Mouse (Mus musculus) forebrain, embryonic 16.5 days (tissue): Measurements from ENCODE around the gene Zfp580. TPM values are rescaled to one million over a fixed set of nuclear protein-coding genes. Genes with fewer than 3 reads are reported as not detected.

Source experiments
- ATAC-seq: fragments of 200-750 bp; cut with Nextera tagmentation; 2 replicates; pipeline ENCODE4 v1.8.0; 2017; ENCODE audit warnings: mild to moderate bottlenecking, moderate library complexity
- H3K27ac ChIP-seq: fragments of 300-500 bp; sonication (generic); 2 replicates; pipeline ENCODE4 v1.5.1; 2014; ENCODE audit warnings: low read length, control low read depth
- H3K27me3 ChIP-seq: fragments of 300-500 bp; sonication (generic); replicated peaks from 2 replicates; pipeline ENCODE4 v1.6.1; 2014; ENCODE audit warnings: low read length; ENCODE audit not compliant: control insufficient read depth, insufficient read depth
- H3K36me3 ChIP-seq: fragments of 300-500 bp; sonication (generic); 2 replicates; pipeline ENCODE4 v1.6.1; 2014; ENCODE audit not compliant: control insufficient read depth, insufficient read depth
- H3K4me1 ChIP-seq: fragments of 300-500 bp; sonication (generic); replicated peaks from 2 replicates; pipeline ENCODE4 v1.6.1; 2014; ENCODE audit warnings: low read length; ENCODE audit not compliant: control insufficient read depth, insufficient read depth
- H3K4me2 ChIP-seq: fragments of 300-500 bp; sonication (generic); 2 replicates; pipeline ENCODE4 v1.6.1; 2014; ENCODE audit warnings: mild to moderate bottlenecking, low read length, control low read depth
- H3K4me3 ChIP-seq: fragments of 300-500 bp; sonication (generic); replicated peaks from 2 replicates; pipeline ENCODE4 v1.5.1; 2014; ENCODE audit warnings: mild to moderate bottlenecking, low read length, control low read depth
- H3K9ac ChIP-seq: fragments of 300-500 bp; sonication (generic); replicated peaks from 2 replicates; pipeline ENCODE4 v1.6.1; 2014; ENCODE audit warnings: low read depth, low read length, control low read depth
- H3K9me3 ChIP-seq: fragments of 300-500 bp; sonication (generic); 2 replicates; pipeline ENCODE4 v1.6.1; 2016; ENCODE audit warnings: low read length; ENCODE audit not compliant: control insufficient read depth
- WGBS: fragments of 180-500 bp; shearing (Covaris S2); extraction: QIAGEN DNeasy Blood & Tissue Kit; methylation state at CpG from one replicate; pipeline ENCODE4 v1.1.7; 2014; 5-methylcytosine and 5-hydroxymethylcytosine counted together
- polyA plus RNA-seq: library from polyadenylated mRNA; unstranded; fragments of >200 nt; fragmentation: Nextera tagmentation; extraction: Ambion mirVana; gene quantifications from 2 replicates; pipeline ENCODE4 v1.2.1, GENCODE M21; 2015

Zfp580 gene
- polyA plus RNA-seq, 1 experiment from 2014 or later = 62.4 TPM

- Histone ChIP-seq H3K9me3 (no peaks in the 10 kb centered on the region), H3K4me3 (no peak overlapping the region), H3K4me2 (peak overlapping the region; percentile 82; the same call in 1 of the 2 replicates), H3K9ac (no peak overlapping the region), H3K27ac (no peak overlapping the region), H3K36me3 (no peaks in the 10 kb centered on the region), H3K4me1 (peaks cover 55% of the 10 kb centered on the region), H3K27me3 (peaks cover 26% of the 10 kb centered on the region)
- no peak for ATAC-seq
- 89% methylated on average over 12 of the region's 12 CpGs for WGBS
These were observed 8.1 kb downstream of the Zfp580 start for GRCm38 (mm10) chr7:5059421-5059820.

GRCm38 (mm10) chr7:5060239-5060731, 8.9 kb downstream of the Zfp580 start:
- H3K4me3 ChIP-seq = peak overlapping the region; percentile 83
- H3K9me3 ChIP-seq = no peaks in the 10 kb centered on the region
- 2% methylated on average over 27 of the region's 27 CpGs for WGBS
- peak overlapping the region; percentile 96 for H3K27ac ChIP-seq
- peaks cover 17% of the 10 kb centered on the region for H3K27me3 ChIP-seq
- H3K4me1 ChIP-seq = peaks cover 53% of the 10 kb centered on the region
- no peaks in the 10 kb centered on the region for H3K36me3 ChIP-seq
- ATAC-seq = no peak
- peak overlapping the region; percentile 82 for H3K4me2 ChIP-seq
- H3K9ac ChIP-seq = peak overlapping the region; percentile 71

GRCm38 (mm10) chr7:5060944-5061773, 9.8 kb downstream of the Zfp580 start:
- ATAC-seq = peak; percentile 90
- H3K27me3 ChIP-seq = peaks cover 9% of the 10 kb centered on the region
- H3K9ac ChIP-seq = peak overlapping the region; percentile 71
- peak overlapping the region; percentile 83 for H3K4me3 ChIP-seq
- H3K9me3 ChIP-seq = no peaks in the 10 kb centered on the region
- under 1% methylated on average over 60 of the region's 60 CpGs for WGBS
- peaks cover 56% of the 10 kb centered on the region for H3K4me1 ChIP-seq
- H3K36me3 ChIP-seq = no peaks in the 10 kb centered on the region
- H3K27ac ChIP-seq = peak overlapping the region; percentile 96
- H3K4me2 ChIP-seq = peak overlapping the region; percentile 97

- Histone ChIP-seq H3K9me3 (no peaks in the 10 kb centered on the region), H3K4me3 (peak within 1 kb of the TSS; percentile 83), H3K36me3 (0 out of 2 replicates have a peak, but pooled peaks cover 3% of the 10 kb centered on the region), H3K4me2 (peak within 1 kb of the TSS; percentile 97), H3K27me3 (peaks cover 7% of the 10 kb centered on the region; the same call in 1 of the 2 replicates), H3K27ac (peak within 1 kb of the TSS; percentile 96), H3K9ac (peak within 1 kb of the TSS; percentile 71), H3K4me1 (peaks cover 50% of the 10 kb centered on the region)
- WGBS = under 1% methylated on average over 65 of the region's 65 CpGs
- peak; percentile 76 for ATAC-seq
These were observed 10.5 kb downstream of the Zfp580 start, which contains the start of gene U2af2 for GRCm38 (mm10) chr7:5061774-5062359. U2af2 (plus strand) TSS chr7:5062143.

GRCm38 (mm10) chr7:5062360-5063001, 11.1 kb downstream of the Zfp580 start:
- peaks cover 45% of the 10 kb centered on the region for H3K4me1 ChIP-seq
- peak overlapping the region; percentile 97 for H3K4me2 ChIP-seq
- peaks cover 5% of the 10 kb centered on the region; the same call in 1 of the 2 replicates for H3K27me3 ChIP-seq
- ATAC-seq = peak; percentile 36
- H3K36me3 ChIP-seq = 0 out of 2 replicates have a peak, but pooled peaks cover 3% of the 10 kb centered on the region
- peak overlapping the region; percentile 83 for H3K4me3 ChIP-seq
- WGBS = 0% methylated on average over 42 of the region's 51 CpGs
- no peaks in the 10 kb centered on the region for H3K9me3 ChIP-seq
- H3K27ac ChIP-seq = peak overlapping the region; percentile 96
- peak overlapping the region; percentile 65 for H3K9ac ChIP-seq

GRCm38 (mm10) chr7:5064886-5065285, 13.5 kb downstream of the Zfp580 start:
- Histone ChIP-seq H3K4me2 (no peak overlapping the region), H3K9ac (no peak overlapping the region), H3K27me3 (no peaks in the 10 kb centered on the region), H3K36me3 (peaks cover 11% of the 10 kb centered on the region), H3K4me1 (peaks cover 35% of the 10 kb centered on the region), H3K4me3 (no peak overlapping the region), H3K27ac (no peak overlapping the region), H3K9me3 (no peaks in the 10 kb centered on the region)
- 92% methylated on average over 6 of the region's 6 CpGs for WGBS
- ATAC-seq = no peak

- H3K27ac ChIP-seq = no peak overlapping the region
- H3K4me3 ChIP-seq = no peak overlapping the region
- 90% methylated on average over 1 of the region's 1 CpGs for WGBS
- ATAC-seq = no peak
- H3K4me2 ChIP-seq = no peak overlapping the region
- peaks cover 41% of the 10 kb centered on the region for H3K36me3 ChIP-seq
- no peaks in the 10 kb centered on the region for H3K27me3 ChIP-seq
- H3K9ac ChIP-seq = no peak overlapping the region
- no peaks in the 10 kb centered on the region for H3K4me1 ChIP-seq
- H3K9me3 ChIP-seq = no peaks in the 10 kb centered on the region
These were observed 22.2 kb downstream of the Zfp580 start for GRCm38 (mm10) chr7:5073586-5073985.

- WGBS = 93% methylated on average over 5 of the region's 5 CpGs
- Histone ChIP-seq H3K27me3 (no peaks in the 10 kb centered on the region), H3K9ac (no peak overlapping the region), H3K4me2 (no peak overlapping the region), H3K4me3 (no peak overlapping the region), H3K27ac (no peak overlapping the region), H3K9me3 (no peaks in the 10 kb centered on the region), H3K4me1 (no peaks in the 10 kb centered on the region), H3K36me3 (peaks cover 38% of the 10 kb centered on the region)
- ATAC-seq = no peak
These were observed 23.6 kb downstream of the Zfp580 start for GRCm38 (mm10) chr7:5074984-5075383.

GRCm38 (mm10) chr7:5076931-5077330, 25.6 kb downstream of the Zfp580 start:
- H3K4me1 ChIP-seq = peaks cover 14% of the 10 kb centered on the region
- H3K36me3 ChIP-seq = peaks cover 23% of the 10 kb centered on the region
- H3K4me2 ChIP-seq = no peak overlapping the region
- 94% methylated on average over 2 of the region's 2 CpGs for WGBS
- no peaks in the 10 kb centered on the region for H3K9me3 ChIP-seq
- H3K27me3 ChIP-seq = no peaks in the 10 kb centered on the region
- no peak for ATAC-seq
- no peak overlapping the region for H3K9ac ChIP-seq
- no peak overlapping the region for H3K4me3 ChIP-seq
- no peak overlapping the region for H3K27ac ChIP-seq
